Mouse (Mus musculus) natural killer cell, adult 2 months (primary cell): Measurements from ENCODE around the gene Atp1a1.
A peak's percentile ranks its signal among the peaks of the same experiment; 100 is the strongest.

Experiments used
- DNase-seq, 2 experiments: peaks; one replicate each; pipeline ENCODE4 v3.0.0; 2022; ENCODE audit warnings: low spot score in 2 of 2

Atp1a1 gene

DNA sequence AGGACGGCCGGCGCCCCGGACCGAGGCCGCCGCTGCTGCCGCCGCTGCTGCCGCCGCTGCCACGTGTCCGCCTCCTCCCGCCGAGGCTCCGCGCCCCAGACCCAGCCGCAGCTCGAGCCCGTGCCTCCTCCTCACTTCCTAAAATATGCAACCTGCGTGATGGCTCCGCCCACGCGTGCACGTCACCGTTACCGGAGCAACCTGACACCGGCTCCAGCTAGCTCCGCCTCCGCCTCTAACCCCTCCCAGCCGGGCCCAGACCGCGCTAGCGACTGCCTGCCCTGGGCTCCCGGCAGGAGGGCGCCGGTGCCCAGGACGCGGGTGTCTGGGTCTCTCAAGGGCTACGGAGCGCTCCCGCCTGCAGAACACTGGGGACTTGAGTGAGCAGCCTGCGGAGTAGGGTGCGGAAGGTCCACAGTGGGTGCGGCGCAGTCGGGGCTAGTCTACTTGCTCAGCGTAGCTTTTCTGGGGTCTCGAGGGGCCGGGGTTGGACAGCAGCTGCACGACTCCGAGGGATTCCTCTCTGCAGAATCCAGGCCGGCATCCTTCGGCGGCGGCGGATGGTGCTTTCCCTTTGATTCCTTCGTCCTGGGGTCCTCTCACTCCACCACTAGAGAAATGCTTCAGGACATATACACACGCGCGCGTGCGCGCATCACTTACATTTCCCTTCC is at the start of gene Atp1a1:
Atp1a1 (minus strand) TSS at position 135 of the 674 bp plus-strand sequence.
- DNase-seq, result peak; percentile 95 to 97

DNA sequence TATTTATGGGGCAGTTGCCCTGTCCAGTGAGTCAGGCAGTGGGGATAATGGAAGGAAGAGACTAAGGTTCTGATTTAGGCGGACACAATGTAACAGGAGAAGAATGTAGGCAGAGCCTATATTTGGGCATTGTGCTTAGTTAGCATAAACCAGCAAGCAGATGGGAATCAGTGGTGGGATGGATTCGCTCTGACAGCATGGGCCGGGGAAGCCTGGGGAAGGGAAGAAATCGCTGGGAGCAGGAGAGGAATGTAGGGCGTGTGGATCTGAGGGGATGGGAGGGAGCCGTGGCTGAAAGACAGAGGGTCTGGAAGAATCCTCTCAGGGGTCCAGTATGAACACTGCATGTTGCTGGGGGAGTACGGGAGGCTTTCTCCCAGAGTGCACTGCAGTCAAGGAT is 49.0 kb upstream of the Atp1a1 start:
- DNase-seq, result no peak

DNA sequence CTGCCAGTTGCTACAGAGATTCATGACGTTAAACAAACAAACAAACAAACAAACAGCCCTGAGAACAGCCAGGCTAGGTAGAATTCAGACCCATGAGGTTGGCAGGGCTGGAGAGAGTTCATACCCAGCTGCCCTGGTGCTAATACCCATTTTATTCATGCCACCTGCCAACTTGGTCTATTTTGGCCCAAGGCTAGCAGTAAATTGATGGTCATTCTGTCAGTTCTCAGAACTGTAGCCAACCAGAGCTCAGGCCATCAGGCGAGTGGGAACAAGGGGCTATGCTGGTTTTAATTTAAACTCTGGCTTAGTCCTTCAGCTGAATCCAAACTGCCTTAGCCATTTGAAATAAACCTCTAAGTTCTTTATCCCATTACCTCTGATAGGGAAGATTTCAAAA is 48.5 kb upstream of the Atp1a1 start:
- DNase-seq, result no peak

DNA sequence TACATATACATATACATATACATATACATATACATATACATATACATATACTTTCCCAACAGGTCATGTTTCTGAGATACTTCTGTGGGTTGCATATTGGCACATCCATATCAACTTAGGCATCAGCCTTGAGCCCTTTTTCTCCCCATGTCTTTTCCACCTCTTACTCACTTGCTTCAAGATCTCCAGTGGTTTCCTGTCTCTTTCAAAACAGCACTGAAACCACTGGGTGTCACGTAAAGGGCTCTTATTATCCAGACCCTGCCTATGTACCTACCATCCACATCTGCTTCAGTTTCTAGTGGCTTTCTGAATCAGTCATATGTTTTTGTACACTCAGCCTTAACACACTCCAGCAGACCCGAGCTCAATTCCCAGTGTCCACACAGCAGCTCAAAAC is 45.8 kb upstream of the Atp1a1 start:
- no peak for DNase-seq

DNA sequence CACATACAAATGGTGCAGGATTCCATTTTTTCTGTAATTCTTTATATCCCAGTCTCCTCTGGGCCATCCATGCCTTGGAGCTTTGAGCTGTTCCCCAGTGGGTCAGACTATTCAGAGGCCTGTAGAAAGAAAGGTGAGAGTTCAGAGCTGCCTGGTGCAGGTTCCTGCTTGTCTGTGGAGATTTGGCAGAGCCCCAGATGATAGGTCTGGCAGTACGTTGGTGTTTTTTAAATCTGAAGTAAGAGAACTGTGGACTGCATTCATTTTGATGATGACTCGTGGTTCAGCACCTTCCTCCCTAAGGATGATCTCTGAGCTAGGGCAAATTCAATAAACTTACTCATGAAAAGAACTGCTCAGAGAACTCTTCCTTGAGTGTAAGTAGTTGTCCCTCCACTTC is 44.8 kb upstream of the Atp1a1 start:
- DNase-seq, result no peak

DNA sequence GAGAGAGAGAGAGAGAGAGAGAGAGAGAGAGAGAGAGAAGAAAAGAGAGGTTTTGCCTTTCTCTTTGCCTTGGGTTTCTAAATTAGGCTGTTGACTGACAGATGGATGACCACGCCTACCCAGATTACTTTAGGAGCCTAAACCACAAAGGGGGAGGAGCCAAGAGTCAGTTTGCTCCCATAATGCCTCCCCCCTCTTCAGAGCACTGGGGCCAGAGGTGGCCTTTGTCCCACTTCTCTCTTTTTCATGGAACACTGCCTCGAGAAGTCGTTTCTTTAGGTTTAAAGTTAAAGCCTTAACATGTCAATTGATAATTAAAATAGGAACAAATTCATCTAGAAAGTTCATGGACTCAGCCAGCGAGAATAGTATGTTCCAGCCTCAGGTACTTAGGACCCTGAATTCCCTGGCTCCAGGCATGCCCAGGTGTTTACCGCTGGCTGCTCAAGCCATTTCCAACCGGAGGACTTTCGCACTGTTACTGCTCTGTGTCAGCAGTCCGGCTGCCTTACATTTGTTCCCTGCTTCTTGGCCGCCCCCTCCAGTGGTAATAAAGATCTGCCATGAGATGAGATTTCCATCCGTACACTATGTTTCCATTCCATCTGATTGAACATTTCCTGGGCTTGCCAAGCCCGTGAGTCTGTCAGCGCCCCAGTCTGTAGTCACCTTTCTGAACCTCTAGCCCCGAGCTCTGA is 43.8 kb upstream of the Atp1a1 start:
- DNase-seq, result no peak

DNA sequence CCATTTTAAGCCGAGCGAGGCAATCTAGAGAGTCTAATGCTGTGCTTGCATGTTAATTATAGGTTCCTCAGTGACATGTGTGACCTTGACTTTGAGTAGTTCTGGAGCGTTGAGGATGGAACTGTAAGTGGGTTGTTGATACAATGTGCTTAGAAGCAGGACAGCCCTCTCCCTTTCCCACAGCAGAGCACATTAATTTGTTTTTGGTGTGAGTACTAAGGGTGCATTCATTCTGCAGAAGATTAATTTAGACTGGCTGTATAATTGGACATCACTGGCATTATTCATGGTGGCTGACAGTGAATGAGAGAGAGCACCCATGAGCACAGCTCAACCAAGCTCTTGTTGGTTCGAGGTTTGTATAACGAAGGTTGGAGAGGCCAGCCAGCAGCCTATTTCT is 42.3 kb upstream of the Atp1a1 start:
- no peak for DNase-seq

DNA sequence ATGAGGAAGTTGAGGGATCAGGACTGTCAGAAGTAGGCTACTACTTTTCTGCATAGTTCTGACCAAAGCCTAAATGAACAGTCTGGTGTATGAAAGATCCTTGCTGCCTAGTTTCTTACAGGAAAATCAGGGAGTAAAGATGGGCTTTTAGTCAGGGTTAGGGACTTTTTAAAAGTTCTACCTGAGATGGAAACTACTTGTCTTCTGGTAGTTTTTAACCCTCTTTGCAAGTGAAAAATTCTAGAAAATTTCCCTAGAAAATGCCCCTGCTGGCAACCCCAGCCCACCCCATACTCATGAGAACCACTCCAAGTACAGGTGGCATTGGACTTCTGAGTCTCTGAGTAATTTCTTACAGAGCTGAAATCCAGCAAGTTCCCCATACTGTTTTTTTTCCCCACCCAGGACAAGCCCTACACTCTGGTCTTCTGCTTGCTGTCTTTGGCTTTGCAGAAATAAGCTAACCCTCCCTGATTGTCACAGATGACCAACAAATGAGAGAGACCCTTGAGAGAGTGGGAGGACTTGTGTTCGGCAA is 41.2 kb upstream of the Atp1a1 start:
- no peak for DNase-seq

DNA sequence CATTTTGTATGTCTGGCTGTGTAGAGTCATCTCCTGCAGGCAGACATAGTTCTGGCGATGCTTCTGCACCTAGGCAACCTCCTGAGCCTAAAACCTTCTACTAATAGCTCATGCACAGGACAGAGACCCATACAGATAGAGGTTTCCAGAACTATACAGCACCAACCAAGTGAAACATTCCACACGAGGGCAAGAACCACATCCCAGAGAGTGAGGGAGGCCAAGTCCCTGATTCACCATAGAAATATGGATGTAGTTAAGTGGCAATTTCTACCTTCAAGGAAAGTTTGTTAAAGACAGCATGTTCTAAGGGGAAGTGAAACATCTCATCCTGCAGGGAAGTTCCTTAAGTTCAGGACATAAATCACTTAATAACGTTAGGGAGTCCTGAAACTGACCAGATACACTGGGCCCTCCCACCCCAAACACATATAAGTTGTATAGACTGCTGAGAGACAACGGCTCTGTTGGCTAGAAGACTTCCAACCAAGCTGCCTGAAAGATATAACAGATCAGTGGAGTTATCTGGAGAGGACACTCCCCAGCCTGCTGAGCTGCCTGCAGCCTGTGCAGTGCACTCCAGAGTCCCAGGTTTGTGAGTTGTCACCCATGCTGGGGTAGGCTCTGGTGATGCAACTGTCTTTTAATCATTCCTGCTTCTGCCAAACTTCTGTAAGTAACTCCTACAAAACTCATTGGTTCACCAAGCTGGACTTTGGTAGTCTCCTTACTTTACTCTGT is 39.7 kb upstream of the Atp1a1 start:
- no peak for DNase-seq

DNA sequence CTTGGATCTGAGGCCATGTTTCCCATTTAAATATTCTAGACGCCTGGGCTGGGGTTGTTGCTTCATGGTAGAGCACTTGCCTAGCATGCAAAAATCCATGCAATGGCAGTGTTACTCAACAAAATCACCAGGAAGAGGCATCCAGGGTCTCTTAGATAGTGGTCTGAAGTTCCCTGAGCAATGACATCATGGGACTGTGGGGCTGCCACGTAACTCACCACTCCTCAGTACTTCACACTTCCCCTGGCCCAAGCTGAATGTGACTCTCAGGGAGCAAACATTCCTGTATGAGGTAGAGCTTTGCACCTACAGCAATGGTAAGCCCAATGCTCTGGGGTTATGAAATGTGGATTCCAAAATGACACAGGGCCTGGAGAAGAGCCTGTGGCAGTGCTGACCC is 38.8 kb upstream of the Atp1a1 start:
- DNase-seq, result no peak

DNA sequence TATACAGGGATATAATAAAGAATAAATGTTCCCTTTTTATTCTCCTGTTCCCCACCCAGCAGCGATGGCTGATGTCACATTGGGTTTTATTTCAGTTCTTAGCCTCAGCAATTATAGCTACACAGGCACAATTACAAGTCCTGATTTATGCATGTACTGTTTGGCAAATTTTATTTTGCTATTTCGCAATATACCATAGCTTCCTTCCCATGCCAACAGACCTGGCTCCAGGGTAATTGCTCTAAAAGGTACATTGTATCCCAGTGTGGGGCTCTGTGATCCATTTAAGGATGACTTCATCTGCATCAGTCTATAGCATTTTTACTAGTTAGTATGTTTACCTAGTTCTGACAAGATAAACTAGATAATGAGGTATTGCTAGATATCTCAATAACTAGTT is 33.7 kb upstream of the Atp1a1 start:
- DNase-seq, result no peak

DNA sequence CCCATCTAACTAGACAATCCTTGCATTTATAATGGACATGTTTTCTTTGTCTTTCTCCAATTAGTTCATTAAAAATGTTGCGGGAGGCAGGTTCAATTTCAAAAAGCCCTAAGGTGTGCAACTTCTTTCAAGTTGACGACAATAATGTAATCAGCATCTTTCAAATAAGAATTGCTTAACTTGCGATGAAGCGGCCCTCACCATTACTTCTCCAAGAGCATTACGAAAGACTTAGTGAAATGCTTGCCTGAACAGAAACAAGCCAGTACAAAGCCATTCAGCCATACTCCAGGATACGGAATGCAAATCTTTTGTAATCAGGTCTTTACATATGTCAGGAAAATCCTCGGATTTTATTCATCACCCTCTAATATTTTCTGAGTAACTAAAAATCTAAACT is 32.0 kb upstream of the Atp1a1 start:
- DNase-seq, result no peak

DNA sequence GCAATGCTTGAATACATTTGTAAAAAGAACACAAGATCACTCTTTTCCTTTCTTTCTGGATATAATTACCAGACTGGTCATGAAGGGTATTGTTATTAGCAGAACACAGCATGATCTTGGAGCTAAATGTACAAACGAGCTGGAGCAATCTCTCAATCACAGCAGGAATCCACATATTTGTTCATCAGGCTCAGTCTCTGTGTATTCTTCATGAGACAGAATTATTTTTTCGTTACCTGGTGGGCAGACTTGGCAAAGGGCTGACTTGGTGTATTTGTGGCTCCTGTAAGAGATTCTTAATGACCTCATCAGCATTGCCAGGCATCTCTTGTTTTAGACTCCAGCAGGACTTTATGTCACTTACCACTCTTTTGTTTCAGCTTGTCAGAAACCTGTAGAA is 31.6 kb upstream of the Atp1a1 start:
- DNase-seq, result no peak

DNA sequence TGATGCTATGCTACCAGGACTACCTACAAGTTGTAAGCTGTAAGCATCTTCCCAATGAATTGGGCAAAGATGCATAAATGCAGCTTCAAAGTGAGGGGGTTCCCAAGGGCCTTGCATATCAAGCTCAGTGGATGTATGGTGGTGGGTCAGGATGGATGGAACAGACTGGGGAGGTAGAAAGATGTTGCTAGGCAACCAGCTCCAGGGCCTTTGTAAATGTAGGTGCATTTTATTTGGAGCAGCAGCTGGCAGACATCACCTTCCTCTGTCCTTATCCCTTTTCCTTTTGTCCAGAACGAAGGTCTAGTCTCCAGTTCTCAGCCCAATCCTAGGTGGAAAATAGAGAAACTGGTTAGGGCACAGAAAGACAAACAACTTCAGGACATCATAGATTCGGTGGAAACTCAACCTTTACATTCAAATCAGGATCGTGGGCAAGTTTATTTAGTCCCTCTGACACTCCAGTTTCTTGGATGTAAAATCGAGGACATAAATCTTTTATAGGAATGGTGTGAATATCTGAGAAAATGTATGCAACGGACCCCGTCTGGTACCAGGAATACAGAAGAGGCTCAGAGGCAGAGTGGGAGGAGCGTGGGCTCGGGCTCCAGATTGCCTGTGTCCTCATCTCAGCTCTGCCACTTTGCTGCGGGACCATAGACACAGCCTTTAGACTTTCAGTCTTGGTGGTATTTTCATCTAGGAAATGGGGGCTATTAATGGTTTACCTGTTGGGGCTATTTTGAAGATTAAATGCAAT is 29.8 kb upstream of the Atp1a1 start:
- no peak for DNase-seq

DNA sequence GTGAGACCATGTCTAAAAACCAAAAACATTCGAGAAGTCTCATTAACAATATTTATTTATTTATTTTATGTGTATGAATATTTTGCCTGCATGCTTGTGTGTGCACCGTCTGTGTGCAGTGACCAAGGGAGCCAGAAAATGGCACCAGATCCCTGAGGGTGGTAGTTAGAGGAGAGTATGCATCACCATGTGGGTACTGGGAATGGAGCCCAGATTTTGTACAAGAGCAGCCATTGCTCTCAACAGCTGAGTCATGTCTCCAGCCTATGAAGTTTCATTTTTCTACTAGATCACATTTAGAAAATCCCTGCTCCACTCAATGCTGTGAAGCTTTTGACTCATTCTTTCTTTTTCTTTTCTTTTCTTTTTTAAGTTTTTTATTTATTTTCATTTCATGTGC is 23.8 kb upstream of the Atp1a1 start:
- no peak for DNase-seq

DNA sequence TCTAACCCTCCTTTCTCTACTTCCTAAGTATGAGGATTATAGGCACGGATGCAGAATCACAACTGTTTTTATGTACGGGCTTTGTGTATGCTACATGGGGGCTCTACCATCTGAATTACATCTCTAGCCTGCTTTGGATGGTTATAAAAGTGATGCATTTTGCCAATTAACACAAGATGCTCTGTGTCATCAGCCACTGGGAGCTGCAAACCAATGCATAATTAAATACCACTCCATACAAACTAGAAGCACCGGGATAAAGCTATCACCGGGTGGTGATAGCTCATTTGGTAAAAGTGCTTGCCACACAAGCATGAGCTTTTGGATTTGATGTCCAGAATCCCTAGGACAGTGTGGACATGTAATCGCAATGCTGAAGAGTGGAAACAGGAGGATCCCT is 19.8 kb upstream of the Atp1a1 start:
- no peak for DNase-seq

DNA sequence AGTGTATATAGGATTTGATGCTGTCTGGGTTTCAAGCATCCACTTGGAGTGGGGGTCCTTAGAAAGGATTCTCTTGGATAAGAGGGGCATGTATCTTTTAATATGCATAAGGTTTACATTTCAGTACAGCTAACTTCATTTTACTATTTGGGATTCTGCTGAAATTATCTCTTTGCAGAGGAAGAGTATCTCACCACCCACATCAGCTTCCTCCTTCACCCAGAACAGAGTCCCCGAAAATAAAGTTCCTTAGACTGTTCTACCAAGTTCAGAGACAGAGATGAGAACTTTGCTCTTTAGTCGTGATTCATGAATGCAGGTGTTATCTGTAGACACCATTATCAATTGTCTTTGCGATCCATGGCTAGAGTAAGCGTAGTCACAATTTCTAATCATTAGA is 14.5 kb upstream of the Atp1a1 start:
- no peak for DNase-seq

DNA sequence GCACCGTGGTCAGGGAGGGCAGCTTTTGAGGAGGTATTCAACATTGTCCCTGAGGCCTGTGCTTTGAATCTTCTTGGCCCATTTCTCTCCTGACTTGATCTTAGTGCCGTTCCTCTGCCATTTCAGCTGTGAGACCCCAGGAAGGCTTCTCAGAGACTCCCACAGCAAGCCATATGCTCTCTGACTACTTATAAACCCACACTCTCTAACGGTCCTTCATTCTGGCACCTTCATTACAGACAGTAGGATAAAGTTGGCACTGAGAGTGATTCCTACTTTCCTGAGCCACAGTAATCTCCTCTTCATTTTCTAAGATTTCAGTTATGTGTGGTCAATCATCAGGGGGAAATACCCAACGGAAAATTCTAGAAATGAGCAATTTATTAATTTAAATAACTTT is 14.0 kb upstream of the Atp1a1 start:
- no peak for DNase-seq

DNA sequence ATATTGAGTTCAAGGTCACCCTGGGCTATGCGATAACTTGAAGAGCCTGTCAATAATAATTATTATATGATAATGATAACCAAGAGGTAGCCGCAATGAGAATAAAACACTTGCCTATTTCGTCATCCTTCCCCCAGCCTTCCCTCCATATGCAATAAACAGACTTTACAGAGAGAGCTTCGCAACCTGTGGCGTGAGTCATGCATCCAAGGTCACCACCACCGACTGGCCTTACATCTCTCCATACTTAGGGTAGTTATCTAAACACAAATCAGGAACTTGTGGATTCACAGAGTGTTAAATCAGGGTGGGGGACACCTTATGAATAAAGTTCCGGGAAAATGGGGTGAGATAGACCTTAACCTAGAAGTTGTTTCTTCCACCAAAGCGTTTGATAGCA is 13.0 kb upstream of the Atp1a1 start:
- DNase-seq, result no peak

DNA sequence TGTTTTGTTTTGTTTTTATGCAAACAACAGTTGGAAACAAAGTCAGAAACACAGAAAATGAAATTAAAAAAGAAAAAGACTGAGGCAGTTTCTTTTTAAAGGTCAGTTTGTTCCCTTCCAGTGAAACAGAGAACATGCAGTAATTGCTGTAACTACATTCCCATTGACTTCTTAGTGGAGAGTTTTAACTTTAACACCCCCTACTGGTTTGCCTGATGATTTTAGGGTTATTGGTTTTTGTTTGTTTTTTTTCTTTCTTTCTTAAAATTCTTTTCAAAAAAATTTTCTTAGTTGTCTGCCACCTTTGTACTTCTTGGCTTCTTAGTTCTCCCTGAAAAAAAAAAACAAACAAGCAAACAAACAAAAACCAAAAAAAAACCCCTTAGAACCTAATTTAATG is 12.5 kb upstream of the Atp1a1 start:
- no peak for DNase-seq

DNA sequence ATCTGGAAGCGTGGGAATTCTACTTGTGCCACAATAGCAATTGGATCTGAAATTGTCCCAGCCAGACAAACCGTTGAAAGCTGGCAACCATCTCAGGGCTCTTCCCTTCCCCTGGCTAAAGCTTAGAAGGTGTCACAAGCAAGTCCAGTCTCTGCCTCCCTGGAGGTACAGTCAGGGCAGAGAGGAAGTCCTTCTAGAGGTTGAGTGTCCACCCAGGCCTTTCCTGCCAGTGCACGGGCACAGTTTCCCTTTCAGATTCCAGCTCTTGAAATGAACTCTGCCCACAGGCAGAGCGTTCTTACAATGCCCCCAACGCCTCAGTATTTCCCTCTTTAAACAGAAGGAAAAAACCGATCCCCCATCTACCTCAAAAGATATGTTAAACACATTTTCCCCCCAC is 11.4 kb upstream of the Atp1a1 start:
- no peak for DNase-seq

DNA sequence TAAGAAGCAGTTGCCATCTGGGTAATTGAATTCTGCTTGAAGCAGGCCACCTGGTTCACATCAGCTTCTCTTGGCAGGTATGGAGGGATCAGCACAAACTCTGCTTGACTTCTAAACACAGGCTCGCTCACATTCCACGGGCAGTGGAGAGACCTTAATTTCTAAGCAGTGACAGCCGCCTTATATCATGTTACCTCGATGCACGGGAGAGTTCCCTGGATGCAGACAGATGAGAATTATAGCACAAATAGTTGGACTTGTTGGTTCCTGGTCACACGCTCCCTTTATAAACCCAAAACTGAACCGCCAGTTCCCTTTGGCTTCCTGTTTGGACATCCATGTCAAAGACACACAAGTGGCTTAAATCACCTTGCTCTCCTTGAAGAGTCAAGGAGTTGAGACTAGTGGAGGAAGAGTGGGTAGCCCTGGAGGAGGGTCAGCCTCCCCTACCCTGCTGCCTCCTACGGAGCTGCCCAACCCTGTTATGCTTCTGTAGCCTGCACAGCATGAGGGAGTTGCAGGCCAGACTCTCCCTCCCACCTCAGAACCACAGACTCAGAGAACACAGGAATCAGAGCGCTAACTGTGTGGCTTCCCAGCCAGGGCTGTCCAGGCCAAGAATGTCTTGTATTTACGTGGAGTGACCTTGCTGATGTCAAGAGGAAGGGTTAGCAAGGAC is 7.5 kb upstream of the Atp1a1 start:
- DNase-seq, result no peak
